Mouse (Mus musculus) heart, adult 10 weeks (tissue): ENCODE results near the gene Rbmxl1. TPM values are rescaled to one million over a fixed set of nuclear protein-coding genes. Genes with fewer than 3 reads are reported as not detected.

Experiments used
- polyA plus RNA-seq: library from polyadenylated mRNA; stranded (reverse); fragments of 350-450 nt; fragmentation: Illumina TruSeq; extraction: RNeasy Lipid Tissue Mini Kit (QIAGEN cat#74804); gene quantifications from one replicate; pipeline ENCODE4 v1.2.3, GENCODE M21; 2014; ENCODE audit warnings: low read depth, low replicate concordance

Rbmxl1 gene
- 22.3 TPM for polyA plus RNA-seq

GRCm38 (mm10) chr8:78508719-78509272, at the start of gene Rbmxl1:
TSS of gene Rbmxl1 (minus strand) at chr8:78508898.

GRCm38 (mm10) chr8:78509273-78510031, 754 bp upstream of the Rbmxl1 start, which contains the start of gene Slc10a7:
TSS of gene Slc10a7 (plus strand) at chr8:78509346.

Other genes starting within 250 kb of the Rbmxl1 start
- not detected for gene Pou4f2, start 72.3 kb downstream of the Rbmxl1 start, polyA plus RNA-seq
- 4.7 TPM for gene Slc10a7, start 448 bp upstream of the Rbmxl1 start, polyA plus RNA-seq